Mouse (Mus musculus) left cerebral cortex, adult 2 months (tissue): ENCODE measurements around the gene Rbsn. TPM values are rescaled to one million over a fixed set of nuclear protein-coding genes. Genes with fewer than 3 reads are reported as not detected.
A peak's percentile ranks its signal among the peaks of the same experiment; 100 is the strongest.

ENCODE experiments used
- DNase-seq, 2 experiments: peaks; one replicate each; pipeline ENCODE4 v3.0.0; 2021 to 2022; ENCODE audit warnings: low spot score in 2 of 2, mixed read lengths in 1 of 2; ENCODE audit errors: extremely low spot score in 1 of 2
- H3K27ac ChIP-seq: fragments of 200-600 bp; 2 replicates; pipeline ENCODE4 v1.8.1; 2022
- H3K4me3 ChIP-seq: fragments of 200-600 bp; 2 replicates; pipeline ENCODE4 v1.8.1; 2022
- CTCF ChIP-seq: fragments of 200-600 bp; IDR thresholded peaks from 2 replicates; pipeline ENCODE4 v1.8.1; 2022; ENCODE audit warnings: antibody characterized with exemption, mild to moderate bottlenecking, moderate library complexity
- intact Hi-C: fragments of 180-260 bp; cut with DNase I; formaldehyde crosslinking; loops from one replicate; pipeline ENCODE4 v1.15.1; 2025
- long read RNA-seq, 2 experiments: library from polyadenylated mRNA; stranded (forward); transcript quantifications; one replicate each; pipeline ENCODE4 v2.0.0; 2021; ENCODE audit warnings: borderline mapping rate in 2 of 2
- total RNA-seq, 2 experiments: library from RNA; stranded (reverse); gene quantifications; 2 replicates each; pipeline ENCODE4 v1.2.3; 2021

The Rbsn gene
- 10 to 100 TPM; 43.8 to 47.1 TPM for total RNA-seq
- long read RNA-seq, experiment 1, full-length matches to known transcripts, result 35 of 54 reads
- long read RNA-seq, experiment 1, partial matches to known transcripts, result 3 of 54 reads
- long read RNA-seq, experiment 1, other reads (novel, unspliced or antisense), result 16 of 54 reads
- long read RNA-seq, experiment 2, full-length matches to known transcripts, result 46 of 59 reads
- long read RNA-seq, experiment 2, partial matches to known transcripts, result 1 of 59 reads
- long read RNA-seq, experiment 2, other reads (novel, unspliced or antisense), result 12 of 59 reads

GRCm38 (mm10) chr6:92214773-92215449, at the start of gene Rbsn:
Gene Rbsn (minus strand): TSS chr6:92214925.
- H3K27ac ChIP-seq, result peak within 1 kb of the TSS; percentile 89
- peak; percentile 26 for TF ChIP-seq CTCF
- peak; percentile 90 to 92 for DNase-seq
- intact Hi-C loops, result loop anchor here (5.0 kb wide), 1 partner anchor 527 kb away; no protein-coding TSS in a partner anchor
- H3K4me3 ChIP-seq, result peak within 1 kb of the TSS; percentile 86

GRCm38 (mm10) chr6:92261162-92261843, 46.6 kb upstream of the Rbsn start:
- no peak for DNase-seq
- TF ChIP-seq CTCF, result no peak
- Histone ChIP-seq H3K4me3 (no peak overlapping the region), H3K27ac (no peak overlapping the region)
- intact Hi-C loops, result loop anchor here (10.0 kb wide), 2 partner anchors 157 to 357 kb away; partner anchors contain the start of gene 4930590J08Rik

GRCm38 (mm10) chr6:92255346-92255745, 40.6 kb upstream of the Rbsn start:
- intact Hi-C loops, result no loop called here
- Histone ChIP-seq H3K27ac (no peak overlapping the region), H3K4me3 (no peak overlapping the region)
- no peak for DNase-seq
- TF ChIP-seq CTCF, result no peak

DNA sequence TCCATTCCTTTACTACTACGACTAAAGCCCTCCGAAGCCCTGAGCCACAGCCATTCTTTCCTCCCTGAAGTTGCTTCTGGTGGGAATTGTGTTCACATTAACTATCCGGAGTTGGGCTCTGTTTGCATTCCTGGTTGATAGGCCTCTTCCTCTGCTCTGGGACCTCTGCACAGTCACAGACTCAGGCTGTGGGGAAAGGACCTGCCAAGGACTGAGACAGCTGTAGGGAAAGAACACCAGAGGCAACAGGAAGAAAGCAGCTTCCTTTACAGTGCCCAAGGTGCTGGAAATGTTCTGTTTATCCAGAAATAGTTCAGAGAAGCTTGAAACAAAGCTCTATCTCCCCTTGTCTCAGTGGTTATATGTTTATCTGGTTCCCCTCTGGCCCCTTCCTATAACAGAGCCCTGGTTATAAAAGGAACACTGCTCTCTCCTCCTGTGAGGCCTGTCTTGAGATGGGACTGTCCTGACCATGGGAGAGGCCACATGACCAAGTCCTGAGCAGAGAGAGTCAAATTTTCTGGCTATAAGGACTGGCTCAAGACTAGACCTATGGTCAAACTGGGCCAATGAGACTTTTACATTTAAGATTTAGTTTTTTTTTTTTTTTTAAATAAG, 38.6 kb upstream of the Rbsn start:
- no peak for TF ChIP-seq CTCF
- H3K27ac ChIP-seq, result no peak overlapping the region
- no peak overlapping the region for H3K4me3 ChIP-seq
- no peak for DNase-seq
- intact Hi-C loops, result no loop called here

DNA sequence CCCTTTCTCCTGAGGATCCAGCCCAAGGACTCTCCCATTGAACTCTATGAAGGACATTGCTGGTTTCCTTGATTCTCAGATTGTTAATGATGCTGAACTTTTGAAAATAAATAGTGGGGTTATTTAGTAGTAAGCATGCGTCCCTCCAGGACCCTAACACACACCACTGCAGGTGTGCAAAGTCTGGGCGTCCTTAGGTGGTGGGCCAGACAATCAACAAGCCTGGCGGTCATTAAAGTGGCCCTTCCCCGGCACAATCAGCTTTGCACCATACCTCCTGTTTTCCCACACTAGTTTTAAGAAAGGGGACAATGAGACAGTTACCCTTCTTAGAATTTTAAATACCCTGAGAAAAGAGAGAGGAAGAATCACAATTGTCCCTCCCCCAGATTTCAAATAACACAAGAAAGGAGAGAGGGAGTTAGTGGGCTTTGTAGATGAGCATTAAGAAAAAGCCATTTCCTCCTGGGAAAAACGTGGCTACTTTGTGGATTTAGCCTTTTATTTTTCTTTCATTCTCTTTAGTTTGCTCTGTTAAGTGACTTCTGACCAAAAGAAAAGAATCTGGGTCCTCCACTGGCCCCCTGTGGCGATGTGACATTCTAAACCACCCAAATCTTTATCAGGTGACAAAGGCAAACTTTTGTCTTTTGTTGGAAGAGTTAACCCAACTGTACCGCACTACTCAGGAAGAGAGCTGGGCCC, 32.6 kb upstream of the Rbsn start:
- intact Hi-C loops, result no loop called here
- TF ChIP-seq CTCF, result no peak
- Histone ChIP-seq H3K4me3 (no peak overlapping the region), H3K27ac (no peak overlapping the region)
- no peak for DNase-seq

GRCm38 (mm10) chr6:92246335-92246734, 31.6 kb upstream of the Rbsn start:
- TF ChIP-seq CTCF, result no peak
- DNase-seq, result no peak
- Histone ChIP-seq H3K27ac (no peak overlapping the region), H3K4me3 (no peak overlapping the region)
- intact Hi-C loops, result no loop called here

GRCm38 (mm10) chr6:92244591-92244990, 29.9 kb upstream of the Rbsn start, which contains the start of gene Trh:
Gene Trh (minus strand): TSS chr6:92244650.
- no peak for TF ChIP-seq CTCF
- DNase-seq, result no peak
- intact Hi-C loops, result no loop called here
- Histone ChIP-seq H3K4me3 (0 out of 2 replicates have a peak within 1 kb of the TSS, but pooled peaks have one; percentile 11), H3K27ac (no peak within 1 kb of the TSS)

DNA sequence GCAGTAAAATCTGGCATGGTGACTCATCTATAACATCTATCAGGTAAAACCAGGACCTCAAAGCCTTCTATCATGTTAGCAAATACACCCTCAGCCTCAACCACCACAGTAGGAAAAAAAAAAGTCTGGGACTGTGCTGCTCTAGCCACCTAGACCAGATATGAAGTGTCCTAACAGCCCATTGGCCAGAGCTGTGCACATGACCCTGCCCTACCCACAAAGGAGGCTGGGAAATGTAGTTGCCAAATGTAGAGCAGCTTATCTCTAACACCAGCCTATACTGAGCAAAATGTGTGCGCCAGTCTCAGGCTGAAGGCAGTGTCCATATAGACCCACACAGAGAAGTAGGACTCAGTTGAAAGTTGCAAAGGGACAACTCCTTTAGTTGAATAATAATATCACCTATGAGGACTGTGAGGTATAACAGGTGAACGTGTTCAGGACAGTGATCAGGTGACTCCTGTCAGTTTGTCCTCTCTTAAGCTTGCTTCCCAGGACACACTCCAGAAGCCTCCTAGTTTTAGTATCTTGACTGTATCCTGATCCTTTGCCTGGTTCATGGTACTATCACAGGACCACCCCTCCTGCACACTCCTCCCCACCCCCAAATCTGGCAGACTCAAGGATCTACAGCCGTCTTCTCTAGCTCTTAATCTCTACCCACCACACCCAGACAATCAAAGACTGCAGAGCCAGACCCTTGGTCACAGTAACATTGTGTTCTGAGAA, 26.6 kb upstream of the Rbsn start:
- intact Hi-C loops, result no loop called here
- Histone ChIP-seq H3K27ac (no peak overlapping the region), H3K4me3 (no peak overlapping the region)
- DNase-seq, result peak; percentile 42 to 44
- TF ChIP-seq CTCF, result no peak

DNA sequence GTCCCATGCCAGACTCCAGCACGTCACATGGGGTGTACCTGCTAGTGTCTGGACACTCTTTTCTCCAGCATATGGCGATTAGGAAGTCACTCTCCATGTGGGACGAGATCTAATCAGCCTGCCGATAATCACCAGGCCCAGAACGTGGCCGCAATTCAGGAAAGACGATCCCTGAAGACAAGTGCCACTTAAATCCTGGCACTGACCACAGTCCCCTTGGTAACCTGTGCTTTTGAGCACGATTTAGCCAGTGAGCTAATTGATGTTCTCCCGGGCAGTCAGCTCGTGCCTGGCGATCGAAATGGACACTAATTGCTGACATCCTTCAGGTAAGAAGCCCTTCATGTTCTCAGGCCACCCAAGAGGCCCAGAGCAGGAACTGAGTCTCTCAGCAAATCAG, 20.3 kb upstream of the Rbsn start:
- intact Hi-C loops, result no loop called here
- DNase-seq, result no peak
- no peak overlapping the region for H3K4me3 ChIP-seq
- TF ChIP-seq CTCF, result no peak
- H3K27ac ChIP-seq, result no peak overlapping the region

GRCm38 (mm10) chr6:92231762-92232161, 17.0 kb upstream of the Rbsn start:
- no peak for TF ChIP-seq CTCF
- intact Hi-C loops, result no loop called here
- DNase-seq, result no peak
- H3K4me3 ChIP-seq, result no peak overlapping the region
- no peak overlapping the region for H3K27ac ChIP-seq

- no peak for TF ChIP-seq CTCF
- intact Hi-C loops, result no loop called here
Measured at GRCm38 (mm10) chr6:92231356-92231755, 16.6 kb upstream of the Rbsn start.

More at GRCm38 (mm10) chr6:92231356-92231755, 16.6 kb upstream of the Rbsn start:
- no peak for DNase-seq
- no peak overlapping the region for H3K27ac ChIP-seq
- H3K4me3 ChIP-seq, result no peak overlapping the region
